Mouse (Mus musculus): ENCODE results near the gene Nkap.

GRCm38 (mm10) chrX:37157839-37158238 lies 31.2 kb downstream of the Nkap start:
- TF ChIP-seq ZC3H11A (IDR thresholded peaks at IDR 0.05; ENCODE audit: borderline replicate concordance, low read depth, low read length) (no peak), CHD2 (IDR thresholded peaks at IDR 0.05; ENCODE audit: low read depth, low read length) (no peak), MAFK (IDR thresholded peaks at IDR 0.05; ENCODE audit: insufficient read depth, low read depth, low read length) (no peak)
